Mouse (Mus musculus) small intestine, adult 10 weeks (tissue): Measurements from ENCODE around the gene Ndufv3. TPM values are rescaled to one million over a fixed set of nuclear protein-coding genes. Genes with fewer than 3 reads are reported as not detected.

ENCODE experiments used
- polyA plus RNA-seq: library from polyadenylated mRNA; stranded (reverse); fragments of 350-450 nt; fragmentation: Illumina TruSeq; extraction: RNeasy Lipid Tissue Mini Kit (QIAGEN cat#74804); gene quantifications from one replicate; pipeline ENCODE4 v1.2.3, GENCODE M21; 2014; ENCODE audit warnings: low replicate concordance

The Ndufv3 gene
- polyA plus RNA-seq, result 8.6 TPM

GRCm38 (mm10) chr17:31519946-31520838 is at the start of gene Ndufv3, which contains the start of gene Wdr4:
Gene Ndufv3, plus strand, starts transcription at chr17:31520115.
Gene Wdr4, minus strand, starts transcription at chr17:31519980.

GRCm38 (mm10) chr17:31564015-31564857 is 44.3 kb downstream of the Ndufv3 start, which contains the start of gene Pknox1:
Gene Pknox1, plus strand, starts transcription at chr17:31564734.

Other genes with a start within 250 kb of the Ndufv3 start
- gene Rsph1, start 242.7 kb upstream of the Ndufv3 start, polyA plus RNA-seq, result not detected
- 3.2 TPM for gene Slc37a1, start 233.3 kb upstream of the Ndufv3 start, polyA plus RNA-seq
- 23.2 TPM for gene Pde9a, start 133.9 kb upstream of the Ndufv3 start, polyA plus RNA-seq
- 2.3 TPM for gene Wdr4, start 135 bp upstream of the Ndufv3 start, polyA plus RNA-seq
- gene Pknox1, start 44.6 kb downstream of the Ndufv3 start, polyA plus RNA-seq, result 3.5 TPM
- 0.41 TPM for gene Cbs, start 117.1 kb downstream of the Ndufv3 start, polyA plus RNA-seq
- gene U2af1, start 138.8 kb downstream of the Ndufv3 start, polyA plus RNA-seq, result 48.1 TPM
- not detected for gene Cryaa, start 157.7 kb downstream of the Ndufv3 start, polyA plus RNA-seq